Mouse (Mus musculus) testis, adult 2 months (tissue): Measurements from ENCODE around the gene Defa25.
"Not testable (repeated sequence)": the region's sequence is repeated elsewhere in the genome, so short reads cannot be mapped to it uniquely, and the experiment has no call there.

Source experiments
- CTCF ChIP-seq: fragments of 200-500 bp; IDR thresholded peaks from 2 replicates; pipeline ENCODE4 v1.5.1; 2012; ENCODE audit warnings: low read depth, mild to moderate bottlenecking, inconsistent platforms, low read length, moderate library complexity; ENCODE audit not compliant: control insufficient read depth, insufficient read depth, insufficient replicate concordance
- POLR2A ChIP-seq: fragments of 200-500 bp; IDR thresholded peaks from 2 replicates; pipeline ENCODE4 v1.6.1; 2012; ENCODE audit warnings: low read depth, mild to moderate bottlenecking, inconsistent platforms, low read length, moderate library complexity; ENCODE audit not compliant: control insufficient read depth

DNA sequence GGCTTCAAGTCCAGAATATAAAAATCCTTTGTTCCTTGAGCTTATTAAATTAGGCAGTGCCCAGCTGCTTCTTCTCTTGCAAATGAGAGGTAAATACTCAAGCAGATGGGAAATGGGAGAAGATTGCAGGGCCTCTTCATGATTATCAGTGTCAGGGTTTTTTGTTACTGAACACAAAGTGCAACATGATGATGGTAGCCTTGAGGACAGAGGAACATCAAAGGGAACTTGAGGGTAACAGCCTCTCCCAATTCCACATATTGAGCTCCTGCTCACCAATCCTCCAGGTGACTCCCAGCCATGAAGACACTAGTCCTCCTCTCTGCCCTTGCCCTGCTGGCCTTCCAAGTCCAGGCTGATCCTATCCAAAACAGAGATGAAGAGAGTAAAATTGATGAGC lies at the start of gene Defa25:
- not testable (repeated sequence) for TF ChIP-seq CTCF, POLR2A
